Mouse (Mus musculus) cerebellum, adult 2 months (tissue): Measurements from ENCODE around the gene Azin2.

ENCODE experiments used
- CTCF ChIP-seq: fragments of 200-500 bp; IDR thresholded peaks from 2 replicates; pipeline ENCODE4 v1.5.1; 2011; ENCODE audit warnings: low read depth, mild to moderate bottlenecking, control low read depth, low read length, moderate library complexity, borderline replicate concordance; ENCODE audit not compliant: insufficient read depth
- POLR2A ChIP-seq: fragments of 200-500 bp; IDR thresholded peaks from 2 replicates; pipeline ENCODE4 v1.6.1; 2011; ENCODE audit warnings: low read length, control low read depth, borderline replicate concordance; ENCODE audit not compliant: insufficient read depth

DNA sequence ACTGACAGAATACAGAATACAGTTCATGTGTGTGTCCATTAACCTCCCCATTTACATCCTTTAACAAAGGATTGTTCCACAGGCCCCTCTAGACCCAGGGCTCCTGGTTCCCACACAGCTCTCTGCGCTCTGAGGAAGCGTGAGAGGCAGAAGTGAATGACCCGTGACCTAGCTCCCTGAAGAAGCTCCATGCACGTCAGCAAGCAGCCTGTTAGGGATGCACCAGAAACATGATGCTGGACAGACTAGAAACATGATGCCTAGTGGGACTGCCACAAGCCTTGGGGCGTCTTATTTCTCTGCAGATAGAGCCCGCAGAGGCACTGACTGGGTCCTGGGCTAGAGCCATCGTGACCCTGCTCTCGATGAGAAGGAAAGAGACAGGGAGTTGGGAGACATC, 55.5 kb downstream of the Azin2 start:
- TF ChIP-seq CTCF (no peak), POLR2A (no peak)
